Mouse (Mus musculus): ENCODE measurements around the gene Gm3417.
A peak's percentile ranks its signal among the peaks of the same experiment; 100 is the strongest.
"Not testable (repeated sequence)": the region's sequence is repeated elsewhere in the genome, so short reads cannot be mapped to it uniquely, and the experiment has no call there.

Gm3417 gene

GRCm38 (mm10) chr17:14958686-14959327 lies 19.8 kb downstream of the Gm3417 start:
- DNase-seq = no peak

- DNase-seq = no peak
These were observed 25.1 kb downstream of the Gm3417 start for GRCm38 (mm10) chr17:14953452-14953851.

GRCm38 (mm10) chr17:14949161-14949827 lies 29.3 kb downstream of the Gm3417 start:
- DNase-seq = no peak

- no peak for DNase-seq
These were observed 34.0 kb downstream of the Gm3417 start for GRCm38 (mm10) chr17:14944551-14944950.

- DNase-seq = no peak
These were observed 34.9 kb downstream of the Gm3417 start for GRCm38 (mm10) chr17:14943729-14944059.

- DNase-seq = peak; percentile 98 to 99
These were observed 35.4 kb downstream of the Gm3417 start, which contains the start of the genes Wdr27 and 1600012H06Rik for GRCm38 (mm10) chr17:14943009-14943728. Gene Wdr27 (minus strand): TSS chr17:14943158. Gene 1600012H06Rik (plus strand): TSS chr17:14943184.

- peak; percentile 4 to 7 for DNase-seq
These were observed 36.4 kb downstream of the Gm3417 start for GRCm38 (mm10) chr17:14942181-14942580.

GRCm38 (mm10) chr17:14935841-14936605 lies 42.6 kb downstream of the Gm3417 start:
- no peak for DNase-seq

GRCm38 (mm10) chr17:14935280-14935679 lies 43.3 kb downstream of the Gm3417 start:
- not testable (repeated sequence) for DNase-seq

- no peak for DNase-seq
These were observed 47.1 kb downstream of the Gm3417 start for GRCm38 (mm10) chr17:14931469-14931868.

GRCm38 (mm10) chr17:14930697-14931096 lies 47.9 kb downstream of the Gm3417 start:
- DNase-seq = no peak

- no peak for DNase-seq
These were observed 50.0 kb downstream of the Gm3417 start for GRCm38 (mm10) chr17:14928631-14929030.

- DNase-seq = no peak
These were observed 50.9 kb downstream of the Gm3417 start for GRCm38 (mm10) chr17:14927644-14928218.

GRCm38 (mm10) chr17:14921582-14921981 lies 57.0 kb downstream of the Gm3417 start:
- DNase-seq = no peak

GRCm38 (mm10) chr17:14917866-14918265 lies 60.7 kb downstream of the Gm3417 start:
- no peak for DNase-seq

GRCm38 (mm10) chr17:14914401-14914800 lies 64.2 kb downstream of the Gm3417 start:
- DNase-seq = no peak
